Mouse (Mus musculus) spleen, adult 2 months (tissue): ENCODE data around the gene Tprg.

ENCODE experiments used
- CTCF ChIP-seq: fragments of 200-500 bp; IDR thresholded peaks from 2 replicates; pipeline ENCODE4 v1.5.1; 2011; ENCODE audit warnings: mild to moderate bottlenecking, inconsistent platforms; ENCODE audit not compliant: insufficient read depth, insufficient read length, insufficient replicate concordance; ENCODE audit errors: extremely low read depth
- POLR2A ChIP-seq: fragments of 200-500 bp; IDR thresholded peaks from 2 replicates; pipeline ENCODE4 v1.6.1; 2011; ENCODE audit warnings: low read depth, low read length, inconsistent platforms

DNA sequence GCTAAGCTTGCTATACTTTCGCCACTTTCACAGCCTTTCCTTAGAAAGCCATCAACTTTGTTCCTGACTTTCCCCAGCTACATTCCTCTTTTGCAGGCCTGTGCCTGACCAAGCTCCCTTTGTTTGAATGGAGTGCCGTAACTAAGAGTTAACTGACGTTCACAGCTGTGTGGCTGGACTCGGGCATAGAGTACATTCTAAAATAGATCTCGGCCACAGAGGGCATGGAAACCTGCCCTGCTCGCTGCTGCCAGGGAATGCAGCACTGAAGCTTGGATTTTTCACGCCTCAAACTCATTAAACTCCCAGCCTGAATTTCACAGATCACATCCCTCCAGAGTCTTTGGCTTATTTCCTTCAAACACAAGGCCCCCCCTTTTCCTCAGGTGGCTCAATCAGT, 159.0 kb downstream of the Tprg start:
- TF ChIP-seq CTCF (no peak), POLR2A (no peak)
